Mouse (Mus musculus) liver, embryonic 15.5 days (tissue): ENCODE data around the gene Stn1. TPM values are rescaled to one million over a fixed set of nuclear protein-coding genes. Genes with fewer than 3 reads are reported as not detected.

ENCODE experiments used
- ATAC-seq: fragments of 200-750 bp; cut with Nextera tagmentation; 2 replicates; pipeline ENCODE4 v1.8.0; 2017; ENCODE audit warnings: moderate number of reproducible peaks, mild to moderate bottlenecking, moderate library complexity; ENCODE audit not compliant: insufficient read depth
- H3K27ac ChIP-seq: fragments of 300-500 bp; sonication (generic); replicated peaks from 2 replicates; pipeline ENCODE4 v1.5.1; 2015; ENCODE audit warnings: mild to moderate bottlenecking, inconsistent platforms
- H3K27me3 ChIP-seq: fragments of 300-500 bp; sonication (generic); 2 replicates; pipeline ENCODE4 v1.6.1; 2015; ENCODE audit warnings: mild to moderate bottlenecking, inconsistent platforms
- H3K36me3 ChIP-seq: fragments of 300-500 bp; sonication (generic); replicated peaks from 2 replicates; pipeline ENCODE4 v1.6.1; 2015; ENCODE audit warnings: moderate library complexity, mild to moderate bottlenecking, inconsistent platforms
- H3K4me1 ChIP-seq: fragments of 300-500 bp; sonication (generic); replicated peaks from 2 replicates; pipeline ENCODE4 v1.6.1; 2015; ENCODE audit warnings: inconsistent platforms
- H3K4me2 ChIP-seq: fragments of 300-500 bp; sonication (generic); 2 replicates; pipeline ENCODE4 v1.6.1; 2015; ENCODE audit warnings: moderate library complexity, mild to moderate bottlenecking, inconsistent platforms
- H3K4me3 ChIP-seq: fragments of 300-500 bp; sonication (generic); replicated peaks from 2 replicates; pipeline ENCODE4 v1.5.1; 2015; ENCODE audit warnings: mild to moderate bottlenecking, inconsistent platforms
- H3K9ac ChIP-seq: fragments of 300-500 bp; sonication (generic); 2 replicates; pipeline ENCODE4 v1.6.1; 2015; ENCODE audit warnings: moderate library complexity, mild to moderate bottlenecking, inconsistent platforms
- H3K9me3 ChIP-seq: fragments of 300-500 bp; sonication (generic); replicated peaks from 2 replicates; pipeline ENCODE4 v1.6.1; 2016; ENCODE audit warnings: inconsistent platforms
- WGBS: fragments of 180-500 bp; shearing (Covaris S2); methylation state at CpG from one replicate; pipeline ENCODE4 v1.1.7; 2015; ENCODE audit warnings: mixed read lengths; ENCODE audit not compliant: insufficient replicate concordance; 5-methylcytosine and 5-hydroxymethylcytosine counted together
- polyA plus RNA-seq: library from polyadenylated mRNA; unstranded; fragments of >200 nt; fragmentation: Nextera tagmentation; extraction: Ambion mirVana; gene quantifications from 2 replicates; pipeline ENCODE4 v1.2.1, GENCODE M21; 2015

Gene Stn1
- polyA plus RNA-seq, 1 experiment from 2014 or later, result 8.4 TPM

GRCm38 (mm10) chr19:47519163-47519893 is 18.0 kb downstream of the Stn1 start:
- H3K4me2 ChIP-seq, result peak overlapping the region; percentile 67
- H3K4me1 ChIP-seq, result peaks cover 45% of the 10 kb centered on the region
- H3K9ac ChIP-seq, result peak overlapping the region; percentile 22; the same call in 1 of the 2 replicates
- H3K36me3 ChIP-seq, result peaks cover 21% of the 10 kb centered on the region
- H3K9me3 ChIP-seq, result no peaks in the 10 kb centered on the region
- 41% methylated on average over 8 of the region's 8 CpGs for WGBS
- no peaks in the 10 kb centered on the region for H3K27me3 ChIP-seq
- peak overlapping the region; percentile 76 for H3K27ac ChIP-seq
- peak overlapping the region; percentile 38 for H3K4me3 ChIP-seq
- ATAC-seq, result 0 out of 2 replicates have a peak, but pooled peaks have one; percentile 1

- WGBS, result 23% methylated on average over 24 of the region's 24 CpGs
- ATAC-seq, result peak; percentile 81
- peak overlapping the region; percentile 38 for H3K4me3 ChIP-seq
- H3K27ac ChIP-seq, result peak overlapping the region; percentile 76
- H3K9ac ChIP-seq, result peak overlapping the region; percentile 22
- H3K9me3 ChIP-seq, result no peaks in the 10 kb centered on the region
- peaks cover 16% of the 10 kb centered on the region for H3K36me3 ChIP-seq
- no peaks in the 10 kb centered on the region for H3K27me3 ChIP-seq
- peak overlapping the region; percentile 67 for H3K4me2 ChIP-seq
- peaks cover 45% of the 10 kb centered on the region for H3K4me1 ChIP-seq
These were observed 18.7 kb downstream of the Stn1 start for GRCm38 (mm10) chr19:47518475-47519162.

GRCm38 (mm10) chr19:47517570-47517969 is 19.7 kb downstream of the Stn1 start:
- Histone ChIP-seq H3K27me3 (no peaks in the 10 kb centered on the region), H3K9me3 (no peaks in the 10 kb centered on the region), H3K4me3 (no peak overlapping the region), H3K4me2 (no peak overlapping the region), H3K9ac (no peak overlapping the region), H3K36me3 (peaks cover 12% of the 10 kb centered on the region; the same call in 1 of the 2 replicates), H3K4me1 (peaks cover 53% of the 10 kb centered on the region), H3K27ac (no peak overlapping the region)
- WGBS, result 75% methylated on average over 8 of the region's 8 CpGs
- ATAC-seq, result no peak

GRCm38 (mm10) chr19:47516879-47517278 is 20.4 kb downstream of the Stn1 start:
- ATAC-seq, result no peak
- H3K4me3 ChIP-seq, result no peak overlapping the region
- 80% methylated on average over 12 of the region's 12 CpGs for WGBS
- H3K27me3 ChIP-seq, result no peaks in the 10 kb centered on the region
- no peak overlapping the region for H3K9ac ChIP-seq
- no peak overlapping the region for H3K4me2 ChIP-seq
- peaks cover 59% of the 10 kb centered on the region for H3K4me1 ChIP-seq
- H3K9me3 ChIP-seq, result no peaks in the 10 kb centered on the region
- no peak overlapping the region for H3K27ac ChIP-seq
- peaks cover 8% of the 10 kb centered on the region; the same call in 1 of the 2 replicates for H3K36me3 ChIP-seq

- H3K4me3 ChIP-seq, result no peak overlapping the region
- no peak overlapping the region for H3K27ac ChIP-seq
- H3K4me1 ChIP-seq, result peaks cover 70% of the 10 kb centered on the region
- ATAC-seq, result no peak
- no peaks in the 10 kb centered on the region for H3K9me3 ChIP-seq
- WGBS, result 69% methylated on average over 5 of the region's 5 CpGs
- H3K27me3 ChIP-seq, result no peaks in the 10 kb centered on the region
- no peak overlapping the region for H3K9ac ChIP-seq
- no peak overlapping the region for H3K4me2 ChIP-seq
- no peaks in the 10 kb centered on the region; the same call in 1 of the 2 replicates for H3K36me3 ChIP-seq
These were observed 22.2 kb downstream of the Stn1 start for GRCm38 (mm10) chr19:47515091-47515490.

GRCm38 (mm10) chr19:47513618-47513897 is 23.7 kb downstream of the Stn1 start:
- H3K4me1 ChIP-seq, result peaks cover 70% of the 10 kb centered on the region
- no peaks in the 10 kb centered on the region; the same call in 1 of the 2 replicates for H3K36me3 ChIP-seq
- ATAC-seq, result no peak
- H3K27me3 ChIP-seq, result no peaks in the 10 kb centered on the region
- no peaks in the 10 kb centered on the region for H3K9me3 ChIP-seq
- WGBS, result 69% methylated on average over 4 of the region's 4 CpGs
- no peak overlapping the region for H3K4me3 ChIP-seq
- H3K9ac ChIP-seq, result no peak overlapping the region
- H3K27ac ChIP-seq, result no peak overlapping the region
- H3K4me2 ChIP-seq, result no peak overlapping the region

- H3K27me3 ChIP-seq, result no peaks in the 10 kb centered on the region
- no peak overlapping the region for H3K4me2 ChIP-seq
- H3K27ac ChIP-seq, result no peak overlapping the region
- 69% methylated on average over 21 of the region's 21 CpGs for WGBS
- no peak for ATAC-seq
- no peak overlapping the region for H3K4me3 ChIP-seq
- H3K9me3 ChIP-seq, result no peaks in the 10 kb centered on the region
- no peak overlapping the region for H3K9ac ChIP-seq
- H3K4me1 ChIP-seq, result peaks cover 70% of the 10 kb centered on the region
- H3K36me3 ChIP-seq, result no peaks in the 10 kb centered on the region; the same call in 1 of the 2 replicates
These were observed 24.3 kb downstream of the Stn1 start for GRCm38 (mm10) chr19:47512794-47513617.

- Histone ChIP-seq H3K4me3 (no peak overlapping the region), H3K27ac (0 out of 2 replicates have a peak overlapping the region, but pooled peaks have one; percentile 25), H3K4me1 (peaks cover 69% of the 10 kb centered on the region), H3K27me3 (no peaks in the 10 kb centered on the region), H3K4me2 (no peak overlapping the region), H3K9ac (no peak overlapping the region), H3K9me3 (no peaks in the 10 kb centered on the region), H3K36me3 (no peaks in the 10 kb centered on the region; the same call in 1 of the 2 replicates)
- ATAC-seq, result no peak
- 58% methylated on average over 6 of the region's 6 CpGs for whole genome bisulfite sequencing
These were observed 25.3 kb downstream of the Stn1 start for GRCm38 (mm10) chr19:47511958-47512357.

- Histone ChIP-seq H3K9ac (0 out of 2 replicates have a peak overlapping the region, but pooled peaks have one; percentile 30), H3K27me3 (no peaks in the 10 kb centered on the region), H3K4me1 (peaks cover 68% of the 10 kb centered on the region), H3K36me3 (no peaks in the 10 kb centered on the region; the same call in 1 of the 2 replicates), H3K9me3 (no peaks in the 10 kb centered on the region), H3K27ac (peak overlapping the region; percentile 78), H3K4me2 (peak overlapping the region; percentile 67), H3K4me3 (no peak overlapping the region)
- ATAC-seq, result no peak
- WGBS, result 29% methylated on average over 7 of the region's 7 CpGs
These were observed 26.0 kb downstream of the Stn1 start for GRCm38 (mm10) chr19:47511294-47511675.

GRCm38 (mm10) chr19:47510473-47511293 is 26.6 kb downstream of the Stn1 start:
- H3K4me2 ChIP-seq, result peak overlapping the region; percentile 67
- 11% methylated on average over 25 of the region's 25 CpGs for WGBS
- peak overlapping the region; percentile 37 for H3K4me3 ChIP-seq
- peak overlapping the region; percentile 30; the same call in 1 of the 2 replicates for H3K9ac ChIP-seq
- peak; percentile 41; the same call in 1 of the 2 replicates for ATAC-seq
- peak overlapping the region; percentile 78 for H3K27ac ChIP-seq
- H3K4me1 ChIP-seq, result peaks cover 68% of the 10 kb centered on the region
- no peaks in the 10 kb centered on the region for H3K27me3 ChIP-seq
- H3K9me3 ChIP-seq, result no peaks in the 10 kb centered on the region
- no peaks in the 10 kb centered on the region; the same call in 1 of the 2 replicates for H3K36me3 ChIP-seq
